Mouse (Mus musculus) ovary, postnatal 14 days (tissue): Measurements from ENCODE around the gene Ror2.

Experiments
- DNase-seq: peaks from one replicate; pipeline ENCODE4 v3.0.0; 2022; ENCODE audit warnings: low spot score

Gene Ror2

GRCm38 (mm10) chr13:53130032-53130431 lies 155.9 kb downstream of the Ror2 start:
- no peak for DNase-seq

DNA sequence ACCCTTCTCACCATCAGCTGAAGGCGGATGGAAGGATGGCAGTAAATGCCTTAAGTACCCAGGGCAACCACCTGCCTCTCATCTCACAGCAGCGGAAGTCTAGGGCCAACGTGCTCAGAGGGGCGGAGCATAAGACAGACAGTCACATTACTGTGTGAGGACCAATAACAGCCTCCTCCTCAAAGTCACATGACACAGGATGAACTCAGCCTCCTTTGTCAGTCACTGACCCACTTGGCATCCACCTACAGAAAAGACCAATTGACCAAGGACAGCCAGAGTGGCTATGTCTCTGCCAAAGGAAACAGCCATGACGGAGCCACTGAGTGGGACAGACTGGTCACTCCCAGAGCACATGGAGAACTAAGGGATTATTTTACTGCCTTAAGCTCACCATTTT lies 160.3 kb downstream of the Ror2 start:
- no peak for DNase-seq

GRCm38 (mm10) chr13:53122085-53122484 lies 163.8 kb downstream of the Ror2 start:
- no peak for DNase-seq

DNA sequence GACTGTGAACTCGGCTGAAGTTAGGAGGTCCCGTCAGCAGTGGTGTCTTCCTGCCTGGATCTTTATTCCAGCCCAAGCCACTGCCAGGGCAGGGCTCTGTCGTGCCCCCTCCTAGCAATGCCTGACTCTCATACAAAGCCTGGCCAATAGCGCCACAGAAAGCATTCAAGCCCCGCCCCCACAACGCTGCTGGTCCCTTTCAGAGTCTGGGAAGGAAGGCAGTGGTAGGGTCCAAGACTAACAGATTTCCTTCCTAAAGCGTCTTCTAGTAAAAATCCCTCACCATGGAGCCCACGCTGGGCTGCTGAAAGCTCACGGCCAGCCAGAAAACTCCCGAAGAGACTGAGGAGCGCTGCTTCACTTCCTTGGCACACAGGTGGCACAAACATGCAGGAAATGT lies 165.0 kb downstream of the Ror2 start:
- no peak for DNase-seq

DNA sequence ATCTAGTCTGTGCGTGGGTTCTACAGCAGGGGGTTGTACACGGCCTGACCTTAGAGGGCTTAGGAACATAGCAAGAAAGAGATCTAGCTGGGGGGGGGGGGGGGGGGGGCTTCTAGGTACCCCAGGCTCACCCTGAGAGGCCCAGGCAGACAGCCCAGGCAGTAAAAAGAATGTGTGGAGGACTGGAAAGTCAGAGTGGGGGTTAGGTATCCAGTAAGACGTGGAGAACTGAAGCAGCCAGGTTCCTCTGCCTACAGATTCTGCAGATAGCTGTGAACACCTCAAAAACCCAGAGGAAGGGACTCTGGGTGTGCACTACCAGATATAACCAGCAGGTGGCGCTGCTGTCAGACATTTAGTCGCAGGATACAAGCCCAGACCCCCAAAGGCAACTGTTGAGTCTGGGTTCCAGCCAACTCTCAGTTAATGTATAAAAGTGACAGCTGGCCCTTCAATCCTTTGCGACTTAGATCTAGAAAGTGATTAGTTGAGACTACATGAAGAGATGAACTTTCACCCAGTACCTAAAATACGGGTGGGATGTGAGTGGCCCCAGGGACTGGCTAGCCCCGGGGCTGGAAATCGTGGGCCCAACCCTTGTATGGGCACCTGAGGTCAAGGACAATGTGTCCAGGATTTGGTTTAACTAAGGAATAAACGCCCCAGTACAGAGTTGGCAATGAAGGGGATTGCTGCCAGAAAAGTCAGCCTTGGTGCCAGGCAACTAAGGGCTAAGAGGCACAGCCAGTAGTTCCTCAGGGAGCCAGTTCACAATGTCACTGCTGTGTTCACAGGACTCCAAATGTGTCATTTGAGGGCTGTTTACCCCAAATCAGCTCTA lies 166.1 kb downstream of the Ror2 start:
- peak; percentile 87 for DNase-seq

GRCm38 (mm10) chr13:53118398-53118797 lies 167.5 kb downstream of the Ror2 start:
- DNase-seq: peak; percentile 13

DNA sequence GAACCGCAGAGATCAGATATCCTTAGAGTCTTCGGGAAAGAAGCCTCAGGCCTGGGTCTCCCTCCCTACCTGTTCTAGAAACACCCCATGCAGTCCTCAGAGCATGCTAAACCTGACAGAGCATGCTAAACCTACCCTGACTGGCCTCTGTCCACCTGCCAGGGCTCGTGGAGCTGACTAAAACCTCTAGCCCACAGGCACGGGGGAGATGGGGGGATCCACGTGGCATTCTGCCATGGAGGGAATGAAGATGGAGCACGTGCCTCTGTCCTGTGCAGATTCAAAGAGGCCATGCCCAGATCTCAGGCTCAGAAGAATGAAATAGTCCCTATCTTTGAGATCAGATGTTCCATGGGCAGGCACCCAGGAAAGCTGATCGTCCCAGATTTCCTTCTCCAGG lies 168.0 kb downstream of the Ror2 start:
- DNase-seq: no peak

GRCm38 (mm10) chr13:53110249-53110578 lies 175.7 kb downstream of the Ror2 start:
- no peak for DNase-seq

- peak; percentile 91 for DNase-seq
These were observed 176.2 kb downstream of the Ror2 start for GRCm38 (mm10) chr13:53109560-53110248.

DNA sequence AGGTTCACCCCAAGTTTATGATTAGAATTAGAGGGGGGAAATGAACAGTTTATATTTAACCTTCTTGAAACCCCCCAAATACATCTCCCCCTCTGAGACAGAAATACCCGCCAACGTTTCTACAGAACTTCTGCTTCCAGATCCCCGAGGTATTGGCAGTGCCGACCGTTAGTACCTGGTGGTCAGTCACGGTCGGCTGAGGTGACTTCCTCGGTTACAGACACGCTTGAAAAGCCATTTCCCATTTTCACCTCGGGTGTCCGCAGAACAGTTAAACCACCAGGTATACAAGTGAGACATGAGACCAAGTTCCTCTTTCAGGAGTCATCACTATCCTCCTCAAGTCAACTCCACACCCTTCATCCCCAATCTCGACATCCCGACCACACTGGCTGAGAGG lies 179.2 kb downstream of the Ror2 start:
- no peak for DNase-seq

GRCm38 (mm10) chr13:53099771-53100682 lies 185.9 kb downstream of the Ror2 start:
- no peak for DNase-seq

DNA sequence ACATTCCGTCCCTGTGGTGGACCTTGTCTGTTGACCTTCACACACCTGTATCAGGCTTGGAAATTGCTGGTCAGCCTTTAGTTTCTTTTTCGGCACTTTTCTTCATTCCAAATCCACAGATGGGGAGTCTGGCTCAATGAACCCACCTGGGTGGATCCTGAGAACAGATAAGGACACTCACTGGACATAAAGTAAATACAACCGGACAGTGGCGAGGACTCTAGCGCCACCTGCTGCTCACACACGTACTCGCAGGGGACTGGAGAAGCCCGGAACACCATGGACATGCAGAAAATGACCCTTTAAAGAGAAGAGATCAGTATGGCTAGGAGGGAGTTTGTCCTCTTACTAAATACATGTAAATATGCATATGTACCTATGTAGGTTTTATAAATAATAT lies 189.3 kb downstream of the Ror2 start:
- peak; percentile 71 for DNase-seq

GRCm38 (mm10) chr13:53095222-53095621 lies 190.7 kb downstream of the Ror2 start:
- DNase-seq: no peak

DNA sequence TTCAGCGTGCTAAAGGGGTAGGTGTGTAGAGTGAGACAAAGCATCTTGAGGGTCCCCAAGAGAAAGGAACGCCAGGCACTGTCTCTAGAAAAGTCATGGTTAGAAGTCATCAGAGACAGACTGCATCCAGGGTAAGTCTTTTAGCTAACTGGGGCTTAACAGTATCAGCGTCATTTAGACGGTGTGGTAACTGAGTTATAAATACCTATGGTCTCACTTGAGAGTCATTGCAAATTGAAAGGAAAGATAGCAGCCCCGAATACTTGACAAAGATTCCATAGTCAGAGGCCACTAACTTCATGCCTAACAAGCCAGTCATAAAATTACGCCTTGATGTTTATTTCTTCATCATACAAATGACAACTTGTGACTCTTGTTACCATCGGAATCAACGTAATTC lies 191.3 kb downstream of the Ror2 start:
- DNase-seq: no peak

GRCm38 (mm10) chr13:53093407-53093806 lies 192.5 kb downstream of the Ror2 start:
- no peak for DNase-seq

GRCm38 (mm10) chr13:53086552-53087282 lies 199.2 kb downstream of the Ror2 start:
- DNase-seq: no peak

DNA sequence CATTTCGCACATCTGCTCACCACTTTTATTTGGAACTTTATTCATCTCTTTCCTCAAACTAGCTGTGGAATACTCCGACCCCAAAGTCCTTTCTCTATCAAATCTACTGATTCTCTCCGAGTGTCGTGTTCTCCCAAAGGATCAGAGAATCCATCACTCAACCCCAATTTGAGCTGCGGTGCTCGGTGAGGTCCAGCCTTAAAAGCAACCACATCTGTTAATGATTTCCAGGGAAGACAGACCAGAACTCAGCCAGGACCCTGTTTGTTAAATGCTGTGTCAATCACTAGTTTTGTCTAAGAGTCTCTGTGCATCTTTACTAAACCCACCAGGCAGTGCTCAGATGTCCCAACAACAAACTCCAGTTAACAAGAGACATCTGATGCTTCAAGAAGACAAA lies 204.1 kb downstream of the Ror2 start:
- no peak for DNase-seq

DNA sequence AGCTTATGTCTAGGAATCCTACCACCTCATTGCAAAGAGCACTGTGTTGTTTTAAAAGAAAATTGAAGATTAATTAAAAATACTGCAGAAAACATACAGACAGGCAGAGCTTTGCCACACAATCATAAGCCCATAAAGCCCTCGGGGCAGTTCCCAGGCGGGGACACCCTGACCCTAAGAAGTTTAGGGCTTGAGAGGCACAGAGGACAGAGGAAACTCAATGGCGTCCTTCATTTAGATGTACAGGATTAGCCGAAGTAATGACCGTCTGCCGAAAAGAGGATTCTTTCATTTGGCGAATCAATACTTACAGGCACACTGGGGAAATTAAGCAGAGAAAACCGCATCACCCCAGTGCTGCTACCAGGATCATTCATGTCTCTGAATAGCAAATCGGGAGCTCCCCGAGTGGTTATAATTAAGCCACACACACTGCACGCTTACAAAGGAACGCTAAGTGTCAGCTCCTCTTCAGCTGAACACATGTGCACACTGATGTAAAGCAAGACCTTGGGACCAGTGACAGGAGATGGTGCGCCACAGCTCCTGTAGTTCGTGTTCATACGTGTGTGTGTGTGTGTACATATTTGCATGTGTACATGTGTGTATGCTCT lies 208.1 kb downstream of the Ror2 start:
- no peak for DNase-seq

DNA sequence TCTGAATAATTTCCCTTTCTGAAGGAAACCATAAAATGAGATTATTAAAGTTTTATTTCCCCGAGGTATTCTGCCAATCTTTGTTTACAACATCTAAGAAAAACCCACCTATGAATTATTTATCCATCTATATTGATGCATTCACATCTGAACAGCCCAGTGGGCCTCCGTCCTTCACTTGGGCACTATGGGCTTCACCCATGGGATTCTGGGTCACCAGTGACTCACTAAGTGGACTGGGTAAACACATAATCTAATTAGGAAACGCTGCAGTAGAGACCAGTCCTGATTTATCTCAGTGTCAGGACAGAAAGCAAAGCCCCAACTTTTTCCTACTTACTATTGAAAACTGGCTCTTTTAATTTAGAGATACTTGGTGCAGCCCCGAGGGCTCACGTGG lies 210.9 kb downstream of the Ror2 start:
- DNase-seq: no peak

GRCm38 (mm10) chr13:53069076-53069690 lies 216.7 kb downstream of the Ror2 start:
- peak; percentile 8 for DNase-seq

DNA sequence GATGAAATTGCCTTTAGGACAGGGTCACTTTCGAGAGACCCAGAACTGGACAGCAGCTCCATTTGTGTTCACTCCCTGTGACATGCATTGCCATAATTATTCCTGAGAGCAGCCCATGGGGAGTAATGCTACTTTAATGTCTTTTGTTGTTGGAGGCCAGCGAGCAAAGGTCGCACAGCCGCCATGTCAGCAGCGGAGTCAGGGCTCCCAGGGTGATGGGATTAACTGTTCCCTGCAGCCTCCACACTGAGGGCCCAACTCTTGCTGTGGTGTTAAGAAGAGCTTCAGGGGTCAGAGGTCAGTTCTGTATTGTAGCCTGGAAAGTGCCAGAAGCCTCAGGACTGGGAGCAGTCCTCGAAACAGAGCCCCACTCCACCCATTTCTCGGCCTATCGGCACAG lies 217.5 kb downstream of the Ror2 start:
- DNase-seq: no peak
